Mouse (Mus musculus): ENCODE measurements around the gene Ccdc155. TPM values are rescaled to one million over a fixed set of nuclear protein-coding genes. Genes with fewer than 3 reads are reported as not detected.
A peak's percentile ranks its signal among the peaks of the same experiment; 100 is the strongest.

Ccdc155 gene
- polyA plus RNA-seq, 1 experiment from 2014 or later: not detected

GRCm38 (mm10) chr7:45229046-45229445 lies 24.4 kb upstream of the Ccdc155 start:
- H3K9me3 ChIP-seq (replicated peaks; ENCODE audit: control insufficient read depth, low read length): no peaks in the 10 kb centered on the region
- H3K9ac ChIP-seq (ENCODE audit: low read depth, low read length): no peak overlapping the region
- no peak for ATAC-seq (ENCODE audit: low read depth)
- 68% methylated on average over 8 of the region's 8 CpGs for WGBS (ENCODE audit: insufficient replicate concordance)
- no peak overlapping the region for H3K27ac ChIP-seq (ENCODE audit: low read length)
- peaks cover 3% of the 10 kb centered on the region for H3K4me1 ChIP-seq (ENCODE audit: control insufficient read depth, low read depth, low read length)
- H3K4me2 ChIP-seq (ENCODE audit: low read depth, low read length): no peak overlapping the region
- no peaks in the 10 kb centered on the region for H3K36me3 ChIP-seq (ENCODE audit: control insufficient read depth, insufficient read depth)
- no peaks in the 10 kb centered on the region for H3K27me3 ChIP-seq (ENCODE audit: control insufficient read depth, insufficient read depth, low read depth, low read length)
- H3K4me3 ChIP-seq (ENCODE audit: low read depth, low read length): no peak overlapping the region

DNA sequence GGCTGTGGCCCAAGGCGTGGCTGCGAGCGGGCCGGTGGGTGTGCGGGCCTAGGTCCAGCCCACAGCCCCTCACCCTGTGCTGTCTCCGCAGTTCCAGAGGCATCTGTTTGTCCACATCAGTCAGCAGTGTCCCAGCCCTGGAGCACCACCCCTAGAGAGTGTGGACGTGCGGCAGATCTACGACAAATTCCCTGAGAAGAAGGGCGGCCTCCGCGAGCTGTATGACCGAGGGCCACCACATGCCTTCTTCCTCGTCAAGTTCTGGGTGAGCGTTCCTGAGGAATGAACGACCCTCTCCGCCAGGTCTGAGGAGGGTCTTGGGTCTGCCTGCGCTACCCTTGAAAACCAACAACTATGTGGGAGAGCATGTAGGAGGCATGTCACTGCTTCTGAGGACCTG lies 23.9 kb upstream of the Ccdc155 start:
- H3K4me3 ChIP-seq (ENCODE audit: low read depth, low read length): no peak overlapping the region
- no peaks in the 10 kb centered on the region for H3K27me3 ChIP-seq (ENCODE audit: control insufficient read depth, insufficient read depth, low read depth, low read length)
- H3K4me1 ChIP-seq (ENCODE audit: control insufficient read depth, low read depth, low read length): peaks cover 2% of the 10 kb centered on the region; the same call in 1 of the 2 replicates
- no peak overlapping the region for H3K9ac ChIP-seq (ENCODE audit: low read depth, low read length)
- 82% methylated on average over 18 of the region's 18 CpGs for WGBS (ENCODE audit: insufficient replicate concordance)
- H3K9me3 ChIP-seq (replicated peaks; ENCODE audit: control insufficient read depth, low read length): no peaks in the 10 kb centered on the region
- H3K4me2 ChIP-seq (ENCODE audit: low read depth, low read length): no peak overlapping the region
- H3K27ac ChIP-seq (ENCODE audit: low read length): no peak overlapping the region
- 0 out of 2 replicates have a peak, but pooled peaks cover 2% of the 10 kb centered on the region for H3K36me3 ChIP-seq (ENCODE audit: control insufficient read depth, insufficient read depth)
- no peak for ATAC-seq (ENCODE audit: low read depth)

- Histone ChIP-seq H3K9ac (ENCODE audit: low read depth, low read length) (no peak overlapping the region), H3K9me3 (replicated peaks; ENCODE audit: control insufficient read depth, low read length) (no peaks in the 10 kb centered on the region), H3K27me3 (ENCODE audit: control insufficient read depth, insufficient read depth, low read depth, low read length) (no peaks in the 10 kb centered on the region), H3K27ac (ENCODE audit: low read length) (no peak overlapping the region), H3K4me3 (ENCODE audit: low read depth, low read length) (no peak overlapping the region), H3K4me1 (ENCODE audit: control insufficient read depth, low read depth, low read length) (no peaks in the 10 kb centered on the region), H3K4me2 (ENCODE audit: low read depth, low read length) (no peak overlapping the region), H3K36me3 (ENCODE audit: control insufficient read depth, insufficient read depth) (0 out of 2 replicates have a peak, but pooled peaks cover 2% of the 10 kb centered on the region)
- 81% methylated on average over 5 of the region's 5 CpGs for WGBS (ENCODE audit: insufficient replicate concordance)
- no peak for ATAC-seq (ENCODE audit: low read depth)
These were observed 21.7 kb upstream of the Ccdc155 start for GRCm38 (mm10) chr7:45226421-45226820.

GRCm38 (mm10) chr7:45224826-45225225 lies 20.1 kb upstream of the Ccdc155 start:
- WGBS (ENCODE audit: insufficient replicate concordance): 74% methylated on average over 7 of the region's 7 CpGs
- ATAC-seq (ENCODE audit: low read depth): no peak
- Histone ChIP-seq H3K9me3 (replicated peaks; ENCODE audit: control insufficient read depth, low read length) (no peaks in the 10 kb centered on the region), H3K27ac (ENCODE audit: low read length) (no peak overlapping the region), H3K9ac (ENCODE audit: low read depth, low read length) (no peak overlapping the region), H3K4me2 (ENCODE audit: low read depth, low read length) (no peak overlapping the region), H3K4me3 (ENCODE audit: low read depth, low read length) (no peak overlapping the region), H3K27me3 (ENCODE audit: control insufficient read depth, insufficient read depth, low read depth, low read length) (no peaks in the 10 kb centered on the region), H3K4me1 (ENCODE audit: control insufficient read depth, low read depth, low read length) (no peaks in the 10 kb centered on the region), H3K36me3 (ENCODE audit: control insufficient read depth, insufficient read depth) (0 out of 2 replicates have a peak, but pooled peaks cover 2% of the 10 kb centered on the region)

- no peak overlapping the region for H3K9ac ChIP-seq (ENCODE audit: low read depth, low read length)
- H3K27ac ChIP-seq (ENCODE audit: low read length): no peak overlapping the region
- no peak for ATAC-seq (ENCODE audit: low read depth)
- H3K27me3 ChIP-seq (ENCODE audit: control insufficient read depth, insufficient read depth, low read depth, low read length): no peaks in the 10 kb centered on the region; the same call in 1 of the 2 replicates
- WGBS (ENCODE audit: insufficient replicate concordance): 37% methylated on average over 2 of the region's 2 CpGs
- H3K4me1 ChIP-seq (ENCODE audit: control insufficient read depth, low read depth, low read length): no peaks in the 10 kb centered on the region; the same call in 1 of the 2 replicates
- H3K4me3 ChIP-seq (ENCODE audit: low read depth, low read length): no peak overlapping the region
- no peaks in the 10 kb centered on the region for H3K9me3 ChIP-seq (replicated peaks; ENCODE audit: control insufficient read depth, low read length)
- H3K4me2 ChIP-seq (ENCODE audit: low read depth, low read length): no peak overlapping the region
- H3K36me3 ChIP-seq (ENCODE audit: control insufficient read depth, insufficient read depth): 0 out of 2 replicates have a peak, but pooled peaks cover 2% of the 10 kb centered on the region
These were observed 17.0 kb upstream of the Ccdc155 start for GRCm38 (mm10) chr7:45221680-45222079.

DNA sequence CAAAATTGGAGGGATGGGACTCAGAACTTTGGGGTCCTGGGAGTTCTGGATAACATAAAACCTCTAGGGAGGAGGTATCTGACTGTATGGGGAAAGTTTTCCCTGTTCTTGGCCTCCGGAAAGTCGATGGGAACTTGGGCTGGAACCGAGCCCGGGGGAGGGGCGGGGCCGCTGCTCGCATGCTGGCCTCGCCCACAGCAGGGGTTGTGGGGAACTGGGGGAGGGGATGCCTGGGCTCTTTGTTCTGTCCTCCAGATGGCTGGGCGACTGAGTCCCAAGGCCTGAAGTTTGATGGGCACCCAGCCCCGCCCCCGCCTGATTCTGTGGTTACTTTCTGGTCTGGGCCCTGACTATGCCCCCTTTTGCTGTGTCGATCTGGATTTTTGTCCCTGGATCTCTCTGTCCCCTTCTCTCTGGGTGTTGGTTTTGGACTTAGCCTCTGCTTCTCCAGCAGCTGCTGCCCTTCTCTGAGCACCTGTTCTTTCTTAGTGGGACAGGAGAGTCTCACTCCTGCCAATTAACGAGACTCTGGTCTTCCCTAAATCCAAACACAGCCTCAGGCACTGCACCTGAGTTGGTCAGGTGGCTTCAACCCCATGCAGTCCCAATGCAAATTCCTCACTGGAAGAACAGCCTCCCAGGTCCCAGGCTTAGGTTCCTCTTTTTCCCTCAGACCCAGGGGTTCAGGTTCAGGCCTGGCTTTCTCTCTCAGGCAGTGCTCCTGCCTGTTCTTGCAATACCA lies 11.9 kb upstream of the Ccdc155 start:
- Histone ChIP-seq H3K9ac (ENCODE audit: low read depth, low read length) (peak overlapping the region; percentile 51; the same call in 1 of the 2 replicates), H3K4me1 (ENCODE audit: control insufficient read depth, low read depth, low read length) (peaks cover 12% of the 10 kb centered on the region), H3K4me2 (ENCODE audit: low read depth, low read length) (peak overlapping the region; percentile 65), H3K9me3 (replicated peaks; ENCODE audit: control insufficient read depth, low read length) (no peaks in the 10 kb centered on the region), H3K27ac (ENCODE audit: low read length) (no peak overlapping the region), H3K27me3 (ENCODE audit: control insufficient read depth, insufficient read depth, low read depth, low read length) (peaks cover 16% of the 10 kb centered on the region), H3K4me3 (ENCODE audit: low read depth, low read length) (peak overlapping the region; percentile 55), H3K36me3 (ENCODE audit: control insufficient read depth, insufficient read depth) (no peaks in the 10 kb centered on the region)
- ATAC-seq (ENCODE audit: low read depth): 0 out of 2 replicates have a peak, but pooled peaks have one; percentile 17
- WGBS (ENCODE audit: insufficient replicate concordance): 5% methylated on average over 13 of the region's 13 CpGs

DNA sequence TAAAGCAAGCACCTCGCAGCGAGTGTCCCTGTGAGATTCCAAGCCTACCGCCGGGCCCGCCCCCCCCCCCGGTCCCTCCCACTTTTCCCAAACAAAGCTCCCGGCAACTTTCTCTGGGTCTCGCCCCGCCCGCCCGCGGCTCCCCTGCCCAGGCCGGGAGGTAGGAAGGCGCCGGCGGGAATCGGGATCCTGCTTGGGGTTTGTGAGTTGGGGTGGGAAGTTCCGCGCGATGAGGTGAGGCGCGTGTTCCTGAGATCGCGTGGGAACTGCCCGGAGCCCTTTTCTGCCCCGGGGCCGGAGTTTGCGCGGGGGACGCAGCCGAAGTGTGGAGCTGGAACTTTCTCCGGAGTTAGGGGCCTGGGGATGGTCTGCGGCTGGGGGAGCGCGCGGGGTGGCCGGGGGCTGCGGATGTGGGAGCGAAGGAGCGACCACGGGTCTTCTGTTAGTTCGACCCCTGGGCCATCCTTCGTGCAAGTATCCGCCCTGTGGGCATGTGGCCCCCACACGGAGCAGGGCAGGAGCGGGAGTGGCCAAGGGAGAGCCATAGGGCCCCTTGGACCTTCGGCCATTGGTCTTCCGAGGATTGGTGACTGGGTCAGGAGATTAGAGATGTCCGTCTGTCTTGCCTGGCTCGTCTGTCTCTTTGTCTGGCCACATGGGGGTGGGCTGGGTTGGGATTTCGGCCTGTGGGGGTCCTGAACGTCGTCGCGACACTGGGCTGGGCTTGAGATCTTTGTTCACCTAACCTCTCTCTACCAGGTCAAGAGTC lies 11.2 kb upstream of the Ccdc155 start, which contains the start of gene Tead2:
TSS of gene Tead2 (plus strand) at position 81 of the 769 bp plus-strand sequence.
- ATAC-seq (ENCODE audit: low read depth): peak; percentile 23; the same call in 1 of the 2 replicates
- H3K4me2 ChIP-seq (ENCODE audit: low read depth, low read length): peak within 1 kb of the TSS; percentile 65

DNA sequence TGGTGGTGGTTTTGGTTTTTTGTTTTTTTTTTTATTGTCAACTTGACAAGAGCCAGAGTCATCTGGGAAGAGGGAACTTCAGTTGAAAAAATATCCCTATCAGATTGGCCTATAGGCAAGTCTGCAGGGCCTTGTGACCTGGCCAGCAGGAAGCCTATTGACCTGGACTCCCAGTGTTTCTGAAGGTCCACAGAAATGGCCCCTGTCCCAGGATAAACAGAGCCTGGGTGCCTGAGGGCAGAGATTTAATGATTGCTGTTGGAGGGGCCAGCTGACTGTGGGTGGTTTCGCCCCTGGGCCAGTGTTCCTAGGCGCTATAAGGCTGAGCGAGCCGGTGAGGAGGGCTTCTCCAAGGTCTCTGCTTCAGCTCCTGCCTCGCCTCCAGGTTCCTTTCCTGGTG lies 9.0 kb upstream of the Ccdc155 start:
- no peak overlapping the region for H3K9ac ChIP-seq (ENCODE audit: low read depth, low read length)
- peaks cover 19% of the 10 kb centered on the region for H3K4me1 ChIP-seq (ENCODE audit: control insufficient read depth, low read depth, low read length)
- H3K27me3 ChIP-seq (ENCODE audit: control insufficient read depth, insufficient read depth, low read depth, low read length): peaks cover 19% of the 10 kb centered on the region
- WGBS (ENCODE audit: insufficient replicate concordance): 67% methylated on average over 5 of the region's 5 CpGs
- no peak overlapping the region for H3K27ac ChIP-seq (ENCODE audit: low read length)
- no peak overlapping the region for H3K4me2 ChIP-seq (ENCODE audit: low read depth, low read length)
- peak; percentile 66 for ATAC-seq (ENCODE audit: low read depth)
- H3K9me3 ChIP-seq (replicated peaks; ENCODE audit: control insufficient read depth, low read length): no peaks in the 10 kb centered on the region
- no peaks in the 10 kb centered on the region for H3K36me3 ChIP-seq (ENCODE audit: control insufficient read depth, insufficient read depth)
- H3K4me3 ChIP-seq (ENCODE audit: low read depth, low read length): no peak overlapping the region

More for the DNA sequence above, 11.2 kb upstream of the Ccdc155 start, which contains the start of gene Tead2:
- H3K4me3 ChIP-seq (ENCODE audit: low read depth, low read length): peak within 1 kb of the TSS; percentile 55
- peaks cover 19% of the 10 kb centered on the region for H3K27me3 ChIP-seq (ENCODE audit: control insufficient read depth, insufficient read depth, low read depth, low read length)
- H3K4me1 ChIP-seq (ENCODE audit: control insufficient read depth, low read depth, low read length): peaks cover 19% of the 10 kb centered on the region
- H3K36me3 ChIP-seq (ENCODE audit: control insufficient read depth, insufficient read depth): no peaks in the 10 kb centered on the region
- H3K27ac ChIP-seq (ENCODE audit: low read length): peak within 1 kb of the TSS; percentile 37; the same call in 1 of the 2 replicates
- 3% methylated on average over 55 of the region's 55 CpGs for WGBS (ENCODE audit: insufficient replicate concordance)
- H3K9me3 ChIP-seq (replicated peaks; ENCODE audit: control insufficient read depth, low read length): no peaks in the 10 kb centered on the region
- peak within 1 kb of the TSS; percentile 51 for H3K9ac ChIP-seq (ENCODE audit: low read depth, low read length)
